Comparison of ENCODE assay signal across 19 mouse cellular contexts in the genomic region with DNA sequence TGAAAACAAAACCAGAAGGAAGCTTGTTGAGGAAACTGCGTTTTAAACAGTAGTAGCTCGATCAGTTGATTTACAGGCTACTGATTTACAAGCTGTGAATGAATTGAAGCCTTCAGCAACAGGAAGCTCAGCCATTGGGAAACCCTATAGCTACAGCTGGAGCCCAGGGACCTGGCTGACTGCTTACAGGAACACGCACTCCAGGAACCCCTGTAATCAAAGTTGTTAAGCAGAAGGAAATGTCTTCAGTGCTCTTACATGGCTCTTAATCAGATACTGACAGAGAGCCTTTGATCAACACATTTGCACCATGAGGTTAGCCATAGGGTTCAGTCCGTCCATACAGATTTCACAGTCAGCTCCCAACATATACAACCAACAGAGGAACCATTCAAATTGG.
A peak's percentile ranks its signal among the peaks of the same experiment; 100 is the strongest.
DNase-seq lines count a peak whose midpoint lies in the region; ATAC-seq and TF ChIP-seq lines count a peak whose summit lies in the region.
"Had no signal": no experiment of that assay in that cellular context is flagged by ENCODE, and none has a peak within 500 bp of the region (broad histone marks: within the 10 kb centered on the region; RNA-seq: fewer than 3 reads in every experiment).

No protein-coding gene starts in this region.

- 7% methylated on average over 4 of the region's 4 CpGs for WGBS in kidney, embryonic 14.5 days
- 20% methylated on average over 4 of the region's 4 CpGs for WGBS in lung, postnatal 0 days
- 9% methylated on average over 4 of the region's 4 CpGs for WGBS in limb, embryonic 10.5 days

- H3K27me3 ChIP-seq in kidney, embryonic 14.5 days (ENCODE audit: control insufficient read depth, insufficient read depth, low read length) = no peaks in the 10 kb centered on the region
- no peaks in the 10 kb centered on the region for H3K27me3 ChIP-seq in lung, postnatal 0 days (replicated peaks; ENCODE audit: insufficient read depth, low read length)
- H3K27me3 ChIP-seq in limb, embryonic 10.5 days (ENCODE audit: low read depth, poor library complexity, severe bottlenecking) = peaks cover 18% of the 10 kb centered on the region; the same call in 1 of the 2 replicates
- H3K27me3 ChIP-seq: CH12.LX; heart, embryonic 12.5 days; hindbrain, embryonic 13.5 days; limb, embryonic 15.5 days; liver, embryonic 15.5 days; midbrain, embryonic 13.5 days had no signal

- no peak overlapping the region for H3K4me2 ChIP-seq in kidney, embryonic 14.5 days (replicated peaks; ENCODE audit: low read depth, low read length)
- H3K4me2 ChIP-seq in lung, postnatal 0 days (replicated peaks; ENCODE audit: low read depth, low read length) = no peak overlapping the region
- H3K4me2 ChIP-seq: heart, embryonic 12.5 days; hindbrain, embryonic 13.5 days; limb, embryonic 15.5 days; liver, embryonic 15.5 days; midbrain, embryonic 13.5 days had no signal

- H3K4me3 ChIP-seq in kidney, embryonic 14.5 days (ENCODE audit: low read length) = no peak overlapping the region
- H3K4me3 ChIP-seq in lung, postnatal 0 days (ENCODE audit: low read depth, low read length) = no peak overlapping the region
- H3K4me3 ChIP-seq in limb, embryonic 10.5 days = no peak overlapping the region
- H3K4me3 ChIP-seq: gastrocnemius, adult 2 months; heart, embryonic 12.5 days; hindbrain, embryonic 13.5 days; left cerebral cortex, adult 2 months; limb, embryonic 15.5 days; liver, embryonic 15.5 days; midbrain, embryonic 13.5 days had no signal

- peak; percentile 73; the same call in 1 of the 2 replicates for ATAC-seq in kidney, embryonic 14.5 days (ENCODE audit: low FRiP score, low TSS enrichment)
- ATAC-seq in lung, postnatal 0 days = no peak
- ATAC-seq: midbrain, embryonic 13.5 days had no signal

- no peak for TF ChIP-seq EP300 in lung, postnatal 0 days (IDR thresholded peaks at IDR 0.05)

- H3K36me3 ChIP-seq in kidney, embryonic 14.5 days (ENCODE audit: control insufficient read depth, insufficient read depth, low read length) = no peaks in the 10 kb centered on the region
- H3K36me3 ChIP-seq in lung, postnatal 0 days (ENCODE audit: insufficient read depth, low read length) = no peaks in the 10 kb centered on the region
- no peaks in the 10 kb centered on the region for H3K36me3 ChIP-seq in limb, embryonic 10.5 days
- H3K36me3 ChIP-seq: heart, embryonic 12.5 days; hindbrain, embryonic 13.5 days; limb, embryonic 15.5 days; liver, embryonic 15.5 days; midbrain, embryonic 13.5 days had no signal

- no peaks in the 10 kb centered on the region for H3K4me1 ChIP-seq in kidney, embryonic 14.5 days (ENCODE audit: control insufficient read depth, insufficient read depth, low read length)
- H3K4me1 ChIP-seq in lung, postnatal 0 days (ENCODE audit: insufficient read depth, low read depth, low read length) = no peaks in the 10 kb centered on the region
- peaks cover 9% of the 10 kb centered on the region; the same call in 1 of the 2 replicates for H3K4me1 ChIP-seq in limb, embryonic 10.5 days
- H3K4me1 ChIP-seq: heart, embryonic 12.5 days; hindbrain, embryonic 13.5 days; limb, embryonic 15.5 days; liver, embryonic 15.5 days; midbrain, embryonic 13.5 days had no signal

- no peak for DNase-seq in kidney, adult 8-10 months
- peak; percentile 14 for DNase-seq in lung, postnatal 0 days (ENCODE audit: low spot score)
- no peak for DNase-seq in lung, postnatal 36 days
- DNase-seq in limb, embryonic 10.5 days (ENCODE audit: low spot score) = peak; percentile 68
- DNase-seq in yolk sac, embryonic 10.5 days (ENCODE audit: low spot score) = peak; percentile 2
- no peak for DNase-seq in ovary, postnatal 14 days (ENCODE audit: low spot score)
- DNase-seq in cerebellum, postnatal 14 days = no peak
- DNase-seq: cerebellum, adult 2 months; gastrocnemius, adult 2 months; kidney, postnatal 25 days; retina, postnatal 1 day had no signal

- TF ChIP-seq CTCF in lung, postnatal 0 days (IDR thresholded peaks at IDR 0.05) = no peak

- H3K27ac ChIP-seq in kidney, embryonic 14.5 days (ENCODE audit: low read depth, low read length) = no peak overlapping the region
- H3K27ac ChIP-seq in lung, postnatal 0 days (ENCODE audit: low read length) = no peak overlapping the region
- no peak overlapping the region for H3K27ac ChIP-seq in limb, embryonic 10.5 days
- H3K27ac ChIP-seq: gastrocnemius, adult 2 months; hindbrain, embryonic 13.5 days; left cerebral cortex, adult 2 months; limb, embryonic 15.5 days; liver, embryonic 15.5 days; midbrain, embryonic 13.5 days had no signal

- no peak overlapping the region for H3K9ac ChIP-seq in kidney, embryonic 14.5 days (ENCODE audit: low read depth, low read length)
- no peak overlapping the region for H3K9ac ChIP-seq in lung, postnatal 0 days (replicated peaks; ENCODE audit: low read depth)
- H3K9ac ChIP-seq: heart, embryonic 12.5 days; hindbrain, embryonic 13.5 days; limb, embryonic 15.5 days; liver, embryonic 15.5 days; midbrain, embryonic 13.5 days had no signal

- H3K9me3 ChIP-seq in kidney, embryonic 14.5 days (ENCODE audit: control insufficient read depth, low read length) = no peaks in the 10 kb centered on the region
- H3K9me3 ChIP-seq in lung, postnatal 0 days (ENCODE audit: low read length) = no peaks in the 10 kb centered on the region
- H3K9me3 ChIP-seq in limb, embryonic 10.5 days (replicated peaks) = no peaks in the 10 kb centered on the region
- H3K9me3 ChIP-seq: heart, embryonic 12.5 days; hindbrain, embryonic 13.5 days; limb, embryonic 15.5 days; liver, embryonic 15.5 days; midbrain, embryonic 13.5 days had no signal

Comparison
In these comparisons a context has a peak if more than half of its experiments do, and no peak if none do; other contexts are left out.
1. DNase-seq: peak in lung, postnatal 0 days (single experiment), limb, embryonic 10.5 days (single experiment) and yolk sac, embryonic 10.5 days (single experiment); none in kidney, adult 8-10 months (0 of 2), lung, postnatal 36 days (single experiment), ovary, postnatal 14 days (single experiment) and cerebellum, postnatal 14 days (0 of 2).